Comparison of ENCODE assay signal across 9 mouse cellular contexts in genomic region chr16:9004012-9004411, GRCm38 (mm10).
DNase-seq lines count a peak whose midpoint lies in the region; ATAC-seq and TF ChIP-seq lines count a peak whose summit lies in the region.
"Had no signal": no experiment of that assay in that cellular context is flagged by ENCODE, and none has a peak within 500 bp of the region (broad histone marks: within the 10 kb centered on the region; RNA-seq: fewer than 3 reads in every experiment).

No protein-coding gene starts in this region.

- 0 out of 2 replicates have a peak, but pooled peaks cover 2% of the 10 kb centered on the region for H3K4me1 ChIP-seq in forebrain, embryonic 14.5 days (ENCODE audit: control insufficient read depth, insufficient read depth, low read length)
- peaks cover 6% of the 10 kb centered on the region; the same call in 1 of the 2 replicates for H3K4me1 ChIP-seq in hindbrain, embryonic 16.5 days (ENCODE audit: control insufficient read depth, insufficient read depth, low read depth, low read length)
- H3K4me1 ChIP-seq in midbrain, embryonic 16.5 days (ENCODE audit: control insufficient read depth, insufficient read depth, low read length), result peaks cover 8% of the 10 kb centered on the region; the same call in 1 of the 2 replicates
- H3K4me1 ChIP-seq: liver, embryonic 15.5 days had no signal

- peak; percentile 32 for DNase-seq in kidney, postnatal 14 days
- no peak for DNase-seq in kidney, adult 8-10 months
- DNase-seq in forebrain, embryonic 14.5 days (ENCODE audit: low spot score), result peak; percentile 61
- no peak for DNase-seq in MN1 (ENCODE audit: low spot score)
- no peak for DNase-seq in gastrocnemius, adult 2 months
- DNase-seq in adipocyte (ENCODE audit: low spot score), result no peak

- no peak overlapping the region for H3K4me2 ChIP-seq in forebrain, embryonic 14.5 days (ENCODE audit: low read length)
- 0 out of 2 replicates have a peak overlapping the region, but pooled peaks have one; percentile 13 for H3K4me2 ChIP-seq in hindbrain, embryonic 16.5 days (ENCODE audit: low read length)
- peak overlapping the region; percentile 26 for H3K4me2 ChIP-seq in midbrain, embryonic 16.5 days (ENCODE audit: low read length)
- H3K4me2 ChIP-seq: liver, embryonic 15.5 days had no signal

- no peak overlapping the region for H3K27ac ChIP-seq in forebrain, embryonic 14.5 days (ENCODE audit: low read depth, low read length)
- no peak overlapping the region for H3K27ac ChIP-seq in hindbrain, embryonic 16.5 days (ENCODE audit: low read depth, low read length)
- H3K27ac ChIP-seq in midbrain, embryonic 16.5 days (ENCODE audit: low read length), result no peak overlapping the region; the same call in 1 of the 2 replicates
- H3K27ac ChIP-seq in gastrocnemius, adult 2 months, result no peak overlapping the region
- H3K27ac ChIP-seq: liver, embryonic 15.5 days had no signal

- no peak overlapping the region for H3K4me3 ChIP-seq in forebrain, embryonic 14.5 days (ENCODE audit: low read depth, low read length)
- H3K4me3 ChIP-seq in hindbrain, embryonic 16.5 days (ENCODE audit: low read length), result no peak overlapping the region
- no peak overlapping the region for H3K4me3 ChIP-seq in midbrain, embryonic 16.5 days (ENCODE audit: low read depth, low read length)
- H3K4me3 ChIP-seq in gastrocnemius, adult 2 months, result no peak overlapping the region
- H3K4me3 ChIP-seq: liver, embryonic 15.5 days had no signal

- no peak overlapping the region; the same call in 1 of the 2 replicates for H3K9ac ChIP-seq in forebrain, embryonic 14.5 days (ENCODE audit: low read length)
- H3K9ac ChIP-seq in hindbrain, embryonic 16.5 days (ENCODE audit: low read depth, low read length), result no peak overlapping the region
- H3K9ac ChIP-seq in midbrain, embryonic 16.5 days (ENCODE audit: low read depth, low read length), result 0 out of 2 replicates have a peak overlapping the region, but pooled peaks have one; percentile 26
- H3K9ac ChIP-seq: liver, embryonic 15.5 days had no signal

- no peaks in the 10 kb centered on the region for H3K36me3 ChIP-seq in forebrain, embryonic 14.5 days (ENCODE audit: control insufficient read depth, insufficient read depth, low read length)
- no peaks in the 10 kb centered on the region for H3K36me3 ChIP-seq in hindbrain, embryonic 16.5 days (ENCODE audit: control insufficient read depth, insufficient read depth, low read length)
- H3K36me3 ChIP-seq in midbrain, embryonic 16.5 days (ENCODE audit: control insufficient read depth, insufficient read depth, low read length), result no peaks in the 10 kb centered on the region
- H3K36me3 ChIP-seq: liver, embryonic 15.5 days had no signal

- TF ChIP-seq CTCF in gastrocnemius, adult 2 months (IDR thresholded peaks at IDR 0.05), result no peak

- intact Hi-C loops in gastrocnemius, adult 2 months (cut with DNase I), result loop anchor here (10.0 kb wide), 1 partner anchor 991 kb away; the partner anchor contains the start of gene Grin2a

- no peaks in the 10 kb centered on the region for H3K27me3 ChIP-seq in forebrain, embryonic 14.5 days (replicated peaks; ENCODE audit: control insufficient read depth, insufficient read depth, low read length)
- no peaks in the 10 kb centered on the region for H3K27me3 ChIP-seq in hindbrain, embryonic 16.5 days (replicated peaks; ENCODE audit: control insufficient read depth, insufficient read depth, low read length)
- H3K27me3 ChIP-seq in midbrain, embryonic 16.5 days (ENCODE audit: control insufficient read depth, insufficient read depth, low read depth, low read length), result 0 out of 2 replicates have a peak, but pooled peaks cover 3% of the 10 kb centered on the region
- H3K27me3 ChIP-seq: liver, embryonic 15.5 days had no signal

- H3K9me3 ChIP-seq in forebrain, embryonic 14.5 days (replicated peaks; ENCODE audit: control insufficient read depth, low read length), result no peaks in the 10 kb centered on the region
- no peaks in the 10 kb centered on the region for H3K9me3 ChIP-seq in hindbrain, embryonic 16.5 days (ENCODE audit: control insufficient read depth, low read length)
- H3K9me3 ChIP-seq in midbrain, embryonic 16.5 days (replicated peaks; ENCODE audit: control insufficient read depth, low read length, poor library complexity, severe bottlenecking), result no peaks in the 10 kb centered on the region
- H3K9me3 ChIP-seq: liver, embryonic 15.5 days had no signal

- 28% methylated on average over 6 of the region's 6 CpGs for WGBS in forebrain, embryonic 14.5 days
- WGBS in hindbrain, embryonic 16.5 days, result 25% methylated on average over 6 of the region's 6 CpGs
- WGBS in midbrain, embryonic 16.5 days, result 19% methylated on average over 6 of the region's 6 CpGs

- ATAC-seq in forebrain, embryonic 14.5 days, result peak; percentile 54
- peak; percentile 83 for ATAC-seq in hindbrain, embryonic 16.5 days
- ATAC-seq in midbrain, embryonic 16.5 days, result peak; percentile 82

Comparison
In these comparisons a context has a peak if more than half of its experiments do, and no peak if none do; other contexts are left out.
1. DNase-seq: peak in kidney, postnatal 14 days (single experiment) and forebrain, embryonic 14.5 days (single experiment); none in kidney, adult 8-10 months (0 of 2), MN1 (single experiment), gastrocnemius, adult 2 months (single experiment) and adipocyte (single experiment).
2. Peak in every context shown above with its lines, with median percentiles within 50 percentile points of each other: ATAC-seq.